Mouse (Mus musculus) T-helper 2 cell (primary cell): ENCODE results near the gene Olfr237-ps1.
"Not testable (repeated sequence)": the region's sequence is repeated elsewhere in the genome, so short reads cannot be mapped to it uniquely, and the experiment has no call there.

ENCODE experiments used
- in situ Hi-C: fragments of 300-600 bp; cut with MboI, MseI; formaldehyde crosslinking; loops from one replicate; pipeline ENCODE4 v1.15.1; 2025; ENCODE audit warnings: high pct_unique_total_duplicates

Olfr237-ps1 gene

DNA sequence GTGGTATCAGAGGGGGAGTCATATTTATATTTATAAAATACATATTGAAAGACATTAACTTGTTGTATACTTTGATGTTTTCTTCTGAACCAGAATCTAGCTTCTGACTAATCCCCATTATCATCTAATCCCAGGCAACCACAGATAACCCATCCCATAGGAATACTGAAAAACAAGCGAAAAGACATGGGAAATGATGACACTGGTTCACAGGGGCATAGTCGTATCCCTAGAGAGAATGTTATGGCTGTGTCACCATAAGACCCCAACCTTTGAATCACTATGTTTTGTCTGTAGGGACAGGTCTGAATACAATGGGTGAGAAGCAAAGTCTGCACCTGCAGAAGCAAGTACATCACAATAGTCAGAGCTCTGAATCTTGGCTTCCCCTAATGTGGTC lies at the start of gene Olfr237-ps1:
Olfr237-ps1 (plus strand) TSS at position 301 of the 400 bp plus-strand sequence.
- in situ Hi-C loops = not testable (repeated sequence)

DNA sequence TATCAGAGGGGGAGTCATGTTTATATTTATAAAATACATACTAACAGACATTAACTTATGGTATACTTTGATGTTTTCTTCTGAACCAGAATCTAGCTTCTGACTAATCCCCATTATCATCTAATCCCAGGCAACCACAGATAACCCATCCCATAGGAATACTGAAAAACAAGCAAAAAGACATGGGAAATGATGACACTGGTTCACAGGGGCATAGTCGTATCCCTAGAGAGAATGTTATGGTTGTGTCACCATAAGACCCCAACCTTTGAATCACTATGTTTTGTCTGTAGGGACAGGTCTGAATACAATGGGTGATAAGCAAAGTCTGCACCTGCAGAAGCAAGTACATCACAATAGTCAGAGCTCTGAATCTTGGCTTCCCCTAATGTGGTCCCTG lies 40.3 kb upstream of the Olfr237-ps1 start, which contains the start of gene Olfr441:
Olfr441 (plus strand) TSS at position 301 of the 400 bp plus-strand sequence.
- in situ Hi-C loops = not testable (repeated sequence)

DNA sequence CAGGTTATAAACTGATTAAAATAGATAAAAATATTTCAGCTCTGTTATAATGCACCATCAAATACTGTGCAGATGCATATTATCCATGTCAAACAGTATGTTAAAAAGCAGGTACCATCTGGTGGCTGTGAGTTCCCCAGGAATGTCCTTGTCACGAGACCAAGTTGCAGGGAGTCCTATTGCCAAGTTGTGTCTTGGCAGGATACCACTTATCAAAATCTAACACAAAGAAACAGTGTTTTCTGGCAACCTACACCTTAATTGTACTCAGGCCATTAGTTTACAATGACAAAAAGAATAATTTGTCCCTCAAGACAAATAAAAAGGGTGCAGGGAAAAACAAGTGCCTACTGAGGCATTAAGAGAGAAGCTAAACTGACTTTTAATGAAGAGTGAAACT lies 13.1 kb downstream of the Olfr237-ps1 start:
- in situ Hi-C loops = no loop called here

DNA sequence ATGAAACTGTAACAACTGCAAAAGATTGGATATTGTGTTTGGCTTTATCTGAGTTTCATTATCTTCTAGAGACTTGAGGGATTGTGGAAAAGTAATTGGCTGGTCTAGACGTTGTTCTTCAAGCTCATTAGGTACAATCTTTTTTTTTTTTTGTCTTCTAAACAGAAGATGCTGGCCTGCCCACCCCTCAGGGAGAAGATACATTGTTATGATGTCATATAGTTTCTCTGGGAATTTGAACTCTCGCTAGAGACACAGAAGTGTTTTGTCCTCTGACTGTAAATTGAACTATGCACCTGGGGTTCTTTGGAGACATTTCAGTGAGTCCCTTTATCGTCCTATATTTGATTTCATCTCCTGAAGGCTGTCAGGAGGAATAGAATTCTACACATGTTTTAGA lies 16.6 kb downstream of the Olfr237-ps1 start, which contains the start of gene Olfr437:
Olfr437 (plus strand) TSS at position 301 of the 400 bp plus-strand sequence.
- in situ Hi-C loops = no loop called here

DNA sequence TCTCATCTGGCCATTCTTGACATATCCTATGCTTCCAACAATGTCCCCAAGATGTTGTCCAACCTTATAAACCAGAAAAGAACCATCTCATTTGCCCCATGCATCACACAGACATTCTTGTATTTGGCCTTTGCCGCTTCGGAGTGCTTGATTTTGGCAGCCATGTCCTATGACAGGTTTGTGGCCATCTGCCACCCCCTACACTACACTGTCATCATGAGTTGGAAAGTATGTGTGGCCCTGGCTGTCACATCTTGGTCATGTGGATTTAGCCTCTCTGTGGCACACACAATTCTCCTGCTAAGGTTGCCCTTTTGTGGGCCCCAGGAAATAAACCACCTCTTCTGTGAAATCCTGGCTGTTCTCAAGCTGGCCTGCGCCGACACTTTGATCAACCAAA lies 20.9 kb downstream of the Olfr237-ps1 start:
- in situ Hi-C loops = no loop called here

DNA sequence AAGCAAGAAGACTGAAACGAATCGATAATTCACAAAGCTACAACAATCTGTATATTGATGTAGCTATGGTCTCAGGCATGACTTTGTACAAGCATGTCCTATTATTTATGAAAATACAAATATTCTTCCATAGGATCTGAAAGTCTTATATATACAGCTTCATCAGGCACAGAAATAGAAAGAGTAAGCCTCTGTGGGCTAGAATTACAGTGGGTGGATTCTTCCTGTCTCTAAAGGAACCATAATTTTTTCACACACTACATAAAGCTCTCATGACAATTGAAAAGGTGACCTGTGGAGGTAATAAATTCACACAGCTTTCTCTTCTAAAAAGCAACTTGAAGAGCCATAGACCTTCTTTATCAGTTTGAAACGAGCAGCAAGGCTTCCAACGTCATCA lies 25.5 kb downstream of the Olfr237-ps1 start, which contains the start of gene Olfr13:
Olfr13 (plus strand) TSS at position 301 of the 400 bp plus-strand sequence.
- in situ Hi-C loops = no loop called here

DNA sequence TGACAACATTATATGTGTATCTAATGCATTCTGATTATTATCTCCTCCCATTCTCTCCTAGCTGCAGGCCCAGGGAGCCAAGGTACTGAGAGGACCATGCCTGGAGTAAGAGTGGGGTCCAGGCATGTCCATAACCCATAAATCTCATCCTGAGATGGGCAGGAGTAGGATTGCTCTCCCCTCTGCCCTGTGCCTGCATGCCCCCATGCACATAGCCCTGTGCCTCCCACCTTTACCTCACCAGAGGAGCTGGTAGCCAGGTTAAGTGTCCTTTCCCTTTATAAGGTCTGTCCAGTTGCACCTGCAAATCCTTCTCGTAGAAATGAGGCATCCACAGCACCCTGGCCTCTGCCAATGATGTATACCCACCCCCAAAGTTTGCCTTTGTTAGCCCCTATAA lies 31.8 kb downstream of the Olfr237-ps1 start:
- in situ Hi-C loops = no loop called here

DNA sequence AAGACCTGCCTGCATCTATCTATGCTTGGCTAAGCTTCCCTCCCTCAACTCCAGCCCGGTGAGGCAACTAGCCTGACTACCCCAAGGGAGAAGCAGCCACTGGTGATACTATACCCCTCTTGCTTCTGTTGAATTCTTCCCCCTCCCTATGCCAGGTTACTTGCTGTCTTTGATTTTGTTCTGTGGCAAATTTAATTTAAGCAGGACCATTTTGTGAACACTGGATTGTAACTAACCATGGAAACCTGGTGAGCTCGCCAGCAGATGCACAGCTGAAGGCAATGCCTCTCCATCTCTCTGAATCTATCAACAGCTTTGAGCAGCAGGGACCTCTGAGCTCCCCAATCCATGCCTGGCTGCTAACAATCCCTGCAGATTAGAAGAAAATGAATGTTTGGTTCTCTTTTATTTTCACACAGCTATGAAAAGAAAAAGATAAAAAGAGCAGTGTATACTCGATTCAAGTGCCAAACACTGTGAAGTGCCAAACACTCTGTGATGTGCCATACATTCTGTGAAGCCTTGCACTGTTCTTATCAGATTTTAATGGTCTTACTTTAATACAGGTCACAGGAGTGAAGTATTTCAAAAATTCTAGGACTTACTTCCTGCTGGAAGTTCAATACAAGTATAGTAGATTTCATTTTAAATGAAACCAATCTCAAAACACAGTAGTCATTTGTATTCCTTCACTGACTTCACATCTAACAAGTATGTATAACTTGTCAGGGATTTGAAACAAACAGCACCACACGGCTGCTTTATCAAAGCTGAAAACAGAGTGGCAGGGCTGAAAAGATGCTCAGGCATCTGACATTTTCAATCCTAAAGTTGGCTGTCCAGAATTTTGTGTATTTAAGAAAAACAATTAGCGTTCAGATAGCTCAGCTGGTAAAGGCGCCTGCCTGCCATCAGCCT lies 32.5 kb downstream of the Olfr237-ps1 start:
- in situ Hi-C loops = no loop called here

DNA sequence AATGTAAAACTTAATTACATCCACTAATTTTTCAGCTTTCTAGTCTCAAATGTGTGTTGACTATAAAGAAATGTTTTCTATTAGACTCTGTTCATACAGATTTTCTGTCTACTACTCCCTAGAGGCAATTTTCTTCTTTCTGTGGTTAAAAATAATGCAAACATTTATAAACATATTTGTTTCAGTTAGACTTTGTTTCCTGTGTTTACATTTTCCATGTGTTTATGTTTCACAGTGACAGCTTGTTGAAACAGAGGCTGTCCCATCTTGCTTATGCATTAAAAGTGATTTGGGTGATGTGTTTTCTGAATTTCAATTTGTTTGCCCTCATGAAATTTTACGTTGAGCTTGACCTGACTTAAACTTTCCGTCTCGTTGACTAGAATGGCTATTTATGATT lies 44.6 kb downstream of the Olfr237-ps1 start:
- in situ Hi-C loops = no loop called here

DNA sequence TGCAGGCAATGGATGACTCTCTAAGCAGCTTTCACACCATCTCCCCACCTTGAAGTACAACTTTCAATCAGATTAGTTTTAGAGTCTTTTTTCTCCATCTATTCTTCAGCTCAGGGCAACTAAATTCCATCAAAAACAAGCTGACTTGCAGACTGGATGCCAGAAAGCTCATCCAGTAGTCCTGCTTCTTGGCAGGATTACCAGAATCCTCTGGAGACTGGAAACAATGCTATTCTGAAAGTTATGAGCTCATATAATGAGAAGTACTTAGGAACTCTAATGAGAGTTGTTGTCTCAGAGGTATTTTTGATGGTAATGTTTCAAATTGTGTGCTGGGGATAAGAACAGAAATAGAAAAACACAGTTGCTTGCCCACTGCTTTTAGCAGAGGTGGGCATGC lies 50.4 kb downstream of the Olfr237-ps1 start, which contains the start of gene Olfr435:
Olfr435 (plus strand) TSS at position 366 of the 400 bp plus-strand sequence.
- in situ Hi-C loops = no loop called here

DNA sequence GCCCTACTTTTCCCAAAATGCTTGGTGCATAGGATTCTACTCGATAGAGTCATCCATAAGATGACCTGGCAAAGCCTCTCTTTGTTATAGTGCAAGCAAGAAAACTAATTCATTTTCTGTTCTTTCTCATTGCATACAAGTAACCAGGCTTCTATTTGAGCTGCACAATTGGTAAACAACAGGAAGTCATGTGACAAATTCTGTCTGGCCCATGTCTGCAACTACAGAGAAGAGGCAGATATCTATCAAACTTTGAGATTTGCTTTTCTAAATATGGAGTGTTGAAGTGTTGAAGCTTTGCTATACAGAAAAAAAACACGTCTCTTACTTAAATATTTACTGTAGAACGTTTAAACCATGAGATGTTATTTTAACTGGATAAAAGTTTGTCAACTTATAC lies 51.7 kb downstream of the Olfr237-ps1 start:
- in situ Hi-C loops = no loop called here

DNA sequence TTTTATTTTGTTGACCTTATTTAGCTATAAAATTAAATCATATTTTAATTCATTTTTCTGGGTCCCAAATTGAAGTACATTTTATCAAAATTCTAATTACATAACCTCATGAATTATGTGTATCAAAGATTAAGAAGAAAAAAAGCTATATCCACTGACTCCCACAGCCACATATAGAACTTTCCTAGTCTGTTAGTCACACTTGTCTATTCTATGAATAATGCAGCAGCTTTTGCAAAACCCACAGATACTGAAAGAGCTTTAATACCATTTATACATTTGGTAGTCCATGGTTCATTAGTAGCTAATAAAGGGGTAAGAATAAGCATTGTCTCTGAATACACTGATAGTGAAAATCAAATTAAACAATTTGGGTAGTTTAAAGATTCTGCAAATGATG lies 56.4 kb downstream of the Olfr237-ps1 start:
- in situ Hi-C loops = no loop called here

DNA sequence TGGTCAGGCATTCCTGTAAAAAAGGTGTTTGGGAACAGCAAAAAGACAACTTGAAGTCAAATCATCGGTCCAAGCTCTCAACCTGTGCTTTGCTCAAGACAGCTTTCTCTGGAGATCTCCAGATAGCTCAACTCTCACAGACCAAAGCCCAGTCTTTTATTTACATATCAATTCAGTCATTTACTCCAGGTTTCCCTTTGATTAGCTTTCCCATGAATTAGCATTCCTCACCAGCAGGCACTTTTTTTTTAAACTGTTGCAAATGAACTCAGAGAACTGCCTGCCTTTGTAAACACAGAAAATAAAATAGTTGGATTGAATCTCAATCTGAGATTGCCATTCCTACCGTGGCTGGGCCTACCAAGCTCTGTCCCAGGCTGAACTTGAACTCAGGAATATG lies 59.0 kb downstream of the Olfr237-ps1 start:
- in situ Hi-C loops = no loop called here
